Mouse (Mus musculus): Measurements from ENCODE around the gene Runx1.

Runx1 gene

DNA sequence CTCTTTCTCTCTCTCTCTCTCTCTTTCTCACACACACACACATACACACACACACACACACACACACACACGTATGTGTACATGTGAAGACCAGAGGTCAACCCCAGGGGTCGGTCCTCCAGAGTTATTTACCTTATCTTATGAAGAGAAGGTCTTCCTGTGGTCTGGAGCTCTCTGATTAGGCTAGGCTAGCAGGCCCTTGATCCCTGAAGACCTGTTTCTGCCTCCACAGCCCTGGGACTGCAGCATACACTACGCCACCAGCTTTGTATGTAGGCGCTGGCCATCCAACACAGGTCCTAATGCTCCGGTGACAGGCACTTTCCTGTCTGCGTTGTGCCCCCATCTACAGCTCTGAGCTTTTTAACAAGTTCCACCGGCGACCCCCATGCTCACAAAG lies 72.8 kb downstream of the Runx1 start:
- intact Hi-C loops (cut with DNase I), result no loop called here

DNA sequence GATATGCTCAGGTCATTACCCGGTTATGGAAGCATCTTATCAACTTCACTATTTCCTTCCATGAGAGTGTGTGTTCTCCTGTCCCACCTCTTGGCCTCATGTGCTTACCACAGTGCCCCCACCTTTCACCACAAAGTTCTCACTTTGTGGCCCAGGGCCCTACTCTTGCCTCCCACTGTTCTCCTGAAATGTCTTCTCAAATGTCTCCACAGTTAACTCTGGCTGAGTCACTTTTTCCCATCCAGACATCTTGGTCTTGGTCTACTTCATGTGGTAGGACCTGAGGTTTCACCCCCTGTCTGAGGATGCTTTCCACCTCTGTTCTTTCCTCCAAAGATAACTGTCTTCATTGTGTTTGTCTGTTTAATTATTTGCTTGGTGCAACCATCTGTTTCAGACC lies 77.7 kb downstream of the Runx1 start:
- intact Hi-C loops (cut with DNase I), result no loop called here

DNA sequence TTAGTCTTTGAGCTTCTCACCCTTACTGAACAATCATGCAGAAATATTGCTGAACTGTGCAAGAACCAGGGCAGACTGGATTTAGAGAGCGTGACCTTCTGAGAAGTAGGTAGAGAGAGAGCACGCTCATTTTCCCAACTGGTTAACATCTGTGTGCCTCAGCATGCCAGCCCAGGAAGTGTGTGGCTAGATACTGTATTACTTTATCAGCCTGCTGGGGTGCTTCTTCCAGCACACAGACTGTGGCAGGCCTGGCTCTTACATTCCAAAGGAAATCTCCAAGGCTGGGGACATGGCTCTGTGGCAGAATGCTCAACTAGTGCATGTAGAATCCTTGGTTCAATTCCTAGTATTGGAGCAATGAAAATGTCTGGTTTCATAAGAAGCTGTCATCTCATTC lies 78.9 kb downstream of the Runx1 start:
- intact Hi-C loops (cut with DNase I), result no loop called here

DNA sequence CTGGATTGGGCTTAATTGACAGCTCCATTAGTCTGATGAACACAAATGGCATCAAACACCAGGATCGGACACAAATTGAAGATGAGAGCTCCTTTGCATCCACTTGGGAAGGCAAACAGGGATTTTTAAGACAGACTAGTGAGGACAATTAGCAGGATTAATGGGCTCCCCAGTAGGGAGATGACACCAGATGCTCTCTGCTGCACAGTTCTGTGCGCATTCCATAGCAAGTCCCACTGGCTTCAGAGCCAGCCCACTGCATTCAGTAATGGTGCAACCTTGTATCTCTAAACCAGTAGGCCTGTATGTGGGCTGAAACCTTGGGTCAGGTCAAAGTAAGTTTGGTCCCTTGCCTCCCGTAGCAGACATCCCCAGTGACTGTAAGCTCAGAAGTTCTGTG lies 80.7 kb downstream of the Runx1 start:
- intact Hi-C loops (cut with DNase I), result no loop called here

DNA sequence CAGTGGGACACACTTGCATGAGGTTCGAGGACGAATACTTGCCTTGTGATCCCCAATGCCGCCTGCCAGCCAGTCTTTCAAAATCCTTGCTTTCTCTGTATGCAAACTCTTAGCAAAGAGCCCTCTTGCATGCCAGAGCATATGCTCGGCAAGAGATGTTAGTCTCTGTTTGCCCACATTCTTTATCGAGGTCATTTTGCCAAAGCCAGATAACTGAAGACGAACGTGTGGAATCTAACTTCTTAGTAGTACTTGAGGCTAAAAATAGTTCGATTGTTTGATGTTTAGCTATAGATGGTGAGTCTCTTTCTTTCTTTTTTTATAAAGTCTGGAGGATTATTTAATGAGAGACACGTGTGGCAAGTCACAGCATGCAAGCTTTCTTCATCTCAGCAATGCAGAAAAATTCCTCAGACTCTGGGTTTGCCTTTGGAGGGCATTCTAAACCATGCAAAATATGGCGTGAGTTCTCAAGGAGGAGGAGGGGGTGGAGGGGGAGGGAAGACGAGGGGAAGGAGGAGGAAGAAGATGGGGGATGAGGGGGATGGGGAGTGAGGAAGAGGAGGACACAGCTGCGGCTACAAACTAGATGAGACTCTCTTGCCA lies 81.7 kb downstream of the Runx1 start:
- intact Hi-C loops (cut with DNase I), result no loop called here

DNA sequence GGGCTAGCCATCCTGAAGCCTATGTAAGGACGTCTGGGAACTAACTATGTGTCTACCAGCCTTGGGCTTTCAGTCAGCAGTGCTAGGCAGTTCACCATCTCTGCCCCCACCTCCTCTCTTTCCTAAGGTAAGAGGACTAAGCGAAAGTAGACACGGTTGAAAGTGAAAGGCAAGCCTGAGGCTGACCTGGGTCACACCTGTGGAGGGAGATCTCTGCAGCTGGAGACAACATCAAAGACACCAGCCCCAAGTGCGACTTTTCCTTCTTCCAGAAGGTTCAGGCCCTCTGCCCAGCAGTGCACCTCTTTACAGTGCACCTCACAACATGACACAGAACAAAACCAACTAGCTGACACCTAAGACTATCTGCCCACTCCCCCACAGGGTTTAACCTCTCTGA lies 82.2 kb downstream of the Runx1 start:
- intact Hi-C loops (cut with DNase I), result no loop called here

DNA sequence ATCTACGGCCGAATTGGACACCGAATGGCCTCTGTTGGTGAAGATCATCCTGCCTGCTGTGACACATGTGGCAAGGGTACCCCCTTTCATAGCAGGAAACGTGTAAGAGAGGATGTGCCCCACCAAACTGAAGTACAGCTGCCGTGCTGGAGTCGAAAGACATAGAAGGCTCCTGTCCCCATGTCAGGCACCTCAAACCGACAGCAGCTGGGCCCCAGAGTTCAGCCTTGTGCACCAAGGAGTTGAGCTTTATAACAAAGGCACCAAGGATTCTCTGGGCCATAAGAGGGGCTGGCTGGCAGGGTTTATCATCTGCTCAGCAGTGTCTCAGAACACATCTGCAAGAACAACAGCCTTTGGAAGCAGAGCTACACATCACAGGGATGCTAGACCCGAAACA lies 84.6 kb downstream of the Runx1 start:
- intact Hi-C loops (cut with DNase I), result no loop called here

DNA sequence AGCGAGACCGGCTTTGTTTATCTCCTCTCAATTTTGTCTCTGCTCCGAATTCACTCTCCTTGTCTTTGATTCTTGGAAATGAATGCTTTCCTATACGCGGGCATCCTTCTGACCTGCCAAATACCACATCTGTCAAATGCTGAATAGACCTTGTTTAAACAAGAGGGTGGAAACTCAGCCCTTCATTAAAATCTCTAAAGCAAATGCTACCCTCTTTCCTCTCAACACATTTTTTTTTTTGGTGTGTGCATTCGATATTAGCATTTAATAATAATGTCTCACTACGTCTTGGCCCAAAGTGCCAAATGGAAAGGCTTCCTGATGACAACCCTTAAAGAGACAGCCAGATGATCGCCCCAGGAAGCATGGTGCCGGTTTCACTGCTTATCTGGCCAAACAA lies 85.4 kb downstream of the Runx1 start:
- intact Hi-C loops (cut with DNase I), result no loop called here

DNA sequence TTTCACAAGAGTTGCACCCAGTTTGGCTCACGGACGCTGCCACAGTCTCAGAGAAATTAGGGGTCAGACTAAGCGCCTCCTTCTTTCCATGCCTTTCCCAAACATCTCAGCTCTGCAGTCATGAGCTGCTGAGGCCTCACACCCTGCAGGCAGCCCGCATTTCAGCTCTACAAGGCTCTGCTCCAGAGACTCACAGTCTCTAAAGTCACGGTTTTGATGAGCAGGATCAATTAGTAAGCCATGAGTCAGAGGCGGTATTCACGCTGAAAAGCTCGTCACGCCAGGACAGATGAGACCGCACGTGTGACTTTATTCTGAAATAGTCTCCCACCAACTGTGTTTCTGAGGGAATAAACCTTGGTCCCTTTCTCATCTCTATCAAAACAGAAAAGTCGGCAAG lies 86.0 kb downstream of the Runx1 start:
- intact Hi-C loops (cut with DNase I), result no loop called here

DNA sequence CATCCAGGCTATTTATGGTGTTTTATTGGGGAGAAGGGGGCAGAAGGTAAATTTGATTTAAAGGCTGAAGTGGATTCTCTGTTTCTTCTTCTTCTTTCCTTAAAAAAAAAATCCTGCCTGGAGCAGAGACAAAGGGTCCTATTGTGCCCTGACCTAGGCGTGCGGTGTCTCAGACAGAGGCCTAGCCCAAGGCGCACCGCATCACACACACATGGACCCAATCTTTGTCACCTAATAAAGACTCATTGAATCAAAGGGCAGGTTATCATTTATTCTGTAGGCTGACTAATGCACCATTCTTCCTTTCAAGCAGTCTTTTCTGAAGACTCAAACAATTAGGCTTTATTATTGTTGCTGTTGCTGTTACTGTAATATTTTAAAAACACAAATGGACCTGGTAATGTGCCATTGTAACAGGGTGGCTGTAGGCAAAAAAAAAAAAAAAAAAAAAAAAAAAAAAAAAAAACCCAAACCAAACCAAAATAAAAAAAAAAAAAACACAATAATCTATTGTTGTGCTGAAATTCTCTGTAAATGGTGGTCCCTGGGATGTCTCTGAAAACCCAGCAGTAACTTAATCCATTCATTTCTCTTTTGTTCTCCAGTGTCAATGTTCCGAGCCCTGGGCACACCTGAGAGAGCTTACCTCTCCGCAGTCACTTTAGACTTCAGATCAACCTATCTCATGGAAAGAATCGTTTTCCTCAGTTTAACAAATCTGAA lies 86.7 kb downstream of the Runx1 start:
- intact Hi-C loops (cut with DNase I), result no loop called here

DNA sequence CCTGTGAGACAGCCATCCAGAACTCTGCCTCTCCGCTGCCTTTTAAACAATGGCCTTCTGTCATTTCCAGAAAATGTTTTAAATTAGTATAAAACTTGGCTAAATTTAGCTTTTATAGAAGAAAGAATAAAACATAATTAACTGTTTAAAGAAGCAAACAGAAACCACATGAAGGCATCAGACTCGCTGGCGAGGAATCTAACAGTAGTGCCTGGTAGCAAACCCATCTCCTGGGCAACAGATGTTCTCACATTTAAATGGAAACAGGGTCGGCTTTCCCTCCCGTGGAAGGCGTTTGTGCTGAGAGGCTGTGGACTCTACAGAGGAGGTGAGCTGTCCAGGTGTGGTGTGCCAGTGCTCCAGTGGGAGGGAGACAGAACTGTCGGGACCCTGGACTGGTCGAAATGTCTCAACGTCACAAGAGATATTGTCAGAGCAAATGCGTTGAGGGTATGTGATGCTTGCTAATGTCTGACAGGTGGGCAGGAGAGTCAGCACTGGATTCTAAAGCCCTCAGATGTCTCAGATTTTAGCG lies 87.4 kb downstream of the Runx1 start:
- intact Hi-C loops (cut with DNase I), result no loop called here

DNA sequence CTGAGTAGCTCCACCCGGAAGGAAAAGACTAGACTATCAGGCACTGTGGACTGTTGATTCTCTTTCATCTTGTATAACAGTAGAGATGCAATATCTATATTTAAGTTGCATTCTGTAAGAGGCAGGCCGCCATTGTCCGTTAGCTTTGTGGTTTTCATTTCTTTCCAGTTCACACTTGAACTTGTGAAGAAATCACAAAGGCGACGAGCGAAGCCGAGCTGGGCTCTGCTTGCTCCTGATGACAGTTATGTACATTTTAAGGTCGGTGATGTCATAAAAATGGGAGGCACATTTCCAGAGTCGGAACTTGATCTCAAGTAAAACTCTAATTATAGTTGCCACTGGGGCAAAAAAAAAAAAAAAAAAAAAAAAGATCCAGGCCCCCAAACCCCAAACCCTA lies 99.1 kb downstream of the Runx1 start:
- intact Hi-C loops (cut with DNase I), result no loop called here

DNA sequence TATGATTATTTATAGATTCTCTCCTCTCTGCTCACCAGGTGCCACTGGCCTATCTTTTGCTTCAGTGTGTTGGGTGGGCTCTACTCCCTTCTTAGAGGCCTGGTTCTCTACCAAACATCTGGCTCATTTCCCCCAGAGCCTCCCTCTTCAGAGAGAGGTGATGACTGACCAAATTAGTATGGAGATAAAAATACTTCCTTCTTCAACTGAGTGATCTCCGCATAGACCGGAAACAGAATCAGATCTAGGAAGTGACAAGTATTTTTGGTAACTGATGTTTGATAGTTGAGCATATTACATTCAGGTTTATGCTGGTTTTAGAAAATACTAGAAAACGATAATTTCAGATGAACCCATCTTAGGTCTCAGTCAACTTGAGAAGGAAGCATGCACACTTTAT lies 101.4 kb downstream of the Runx1 start:
- intact Hi-C loops (cut with DNase I), result no loop called here

DNA sequence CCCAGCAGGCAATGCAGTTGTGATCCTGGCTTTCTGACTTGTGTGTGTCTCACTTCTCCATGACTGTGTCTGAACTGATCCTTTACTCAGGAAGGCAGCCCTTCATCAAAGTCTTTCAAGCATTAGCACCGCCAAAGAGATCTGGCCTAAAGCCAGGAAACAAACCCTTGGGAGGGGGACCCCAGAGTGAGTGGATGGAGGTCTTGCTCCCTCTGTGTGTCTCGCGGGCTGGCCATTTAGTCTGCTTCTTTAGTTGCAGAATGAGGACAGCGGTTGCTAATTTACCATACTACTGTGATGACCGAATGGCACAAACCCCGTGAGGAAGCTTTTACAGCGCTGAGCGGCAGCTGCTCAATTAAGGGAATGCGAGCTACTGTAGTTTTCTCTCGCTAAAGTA lies 105.3 kb downstream of the Runx1 start:
- intact Hi-C loops (cut with DNase I), result no loop called here

DNA sequence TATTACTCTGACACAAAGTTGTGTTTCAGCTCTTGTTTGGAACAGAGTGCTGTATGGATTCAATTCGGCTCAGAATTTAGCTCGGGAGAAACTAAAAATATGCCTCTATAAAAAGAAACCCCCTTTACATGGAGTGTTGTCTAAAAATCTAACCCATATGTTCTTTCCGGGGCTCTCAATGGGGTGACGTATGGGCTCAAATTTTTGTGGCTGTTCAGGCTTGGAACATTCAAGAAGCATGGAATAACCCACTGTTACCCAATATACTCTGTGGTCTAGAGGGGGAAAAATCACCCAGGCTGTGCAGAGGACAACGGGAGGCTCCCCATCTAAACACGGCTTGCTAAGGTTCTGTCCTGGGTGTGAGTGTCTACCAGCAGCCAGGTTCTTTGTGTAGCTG lies 106.2 kb downstream of the Runx1 start:
- intact Hi-C loops (cut with DNase I), result no loop called here

DNA sequence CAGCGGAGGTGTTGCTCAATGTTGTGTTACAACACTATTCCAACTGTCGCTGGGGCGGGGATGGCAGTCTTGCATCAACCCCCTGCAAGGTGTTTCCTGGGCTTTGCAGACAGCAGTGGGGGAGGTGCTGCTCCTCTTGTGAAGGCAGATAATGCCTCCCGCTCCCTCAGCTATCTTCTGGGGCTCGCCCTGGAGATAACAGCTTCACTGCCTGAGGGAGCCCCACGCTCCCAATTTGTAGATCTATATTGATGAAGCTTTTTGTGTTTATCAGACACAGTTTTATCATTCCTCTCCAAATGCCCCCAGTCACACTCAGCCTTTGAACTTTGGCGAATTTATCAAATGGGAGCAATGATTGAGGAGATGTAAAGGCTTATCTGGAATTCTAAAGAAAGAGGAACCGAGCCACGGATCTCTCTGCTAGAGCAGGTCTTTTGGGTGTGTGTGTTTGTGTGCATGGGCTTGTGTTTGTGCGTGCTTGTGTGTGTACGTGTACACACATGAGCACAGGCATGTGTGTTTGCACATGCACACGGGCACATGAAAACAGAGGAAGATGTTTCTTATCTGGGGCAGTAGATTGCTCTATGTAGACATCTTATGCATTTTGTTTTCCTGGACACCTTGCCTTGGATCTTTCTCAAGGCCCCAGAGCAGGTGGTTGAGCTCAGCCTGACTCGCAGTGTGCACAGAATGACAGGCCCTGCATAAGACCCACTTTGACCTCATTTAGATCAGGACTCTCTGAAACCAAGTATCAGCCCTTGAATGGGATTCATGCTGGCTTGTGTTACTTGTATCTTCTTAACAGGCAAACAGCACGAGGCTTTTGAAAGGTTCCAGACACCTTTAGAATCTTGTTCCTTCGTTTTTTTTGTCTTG lies 110.1 kb downstream of the Runx1 start:
- intact Hi-C loops (cut with DNase I), result no loop called here

DNA sequence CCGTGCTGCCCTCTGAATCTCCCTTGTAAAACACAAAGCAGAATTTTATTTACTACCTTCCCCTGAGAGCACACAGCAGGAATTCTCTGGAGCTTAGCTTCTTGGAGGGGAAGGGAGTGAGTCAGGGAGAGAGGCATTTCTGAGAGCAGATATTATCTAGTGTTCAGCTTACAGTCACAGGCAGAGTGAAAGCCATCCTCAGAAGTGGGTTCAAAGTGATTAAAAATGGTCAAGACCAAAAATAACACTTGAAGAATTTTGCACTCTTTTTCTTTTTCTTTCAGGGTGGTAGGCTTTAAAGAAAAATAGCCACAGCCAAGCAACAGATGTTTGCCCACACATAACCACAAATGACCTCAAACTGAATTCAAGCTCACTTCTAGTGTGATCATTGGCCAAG lies 115.8 kb downstream of the Runx1 start:
- intact Hi-C loops (cut with DNase I), result no loop called here

DNA sequence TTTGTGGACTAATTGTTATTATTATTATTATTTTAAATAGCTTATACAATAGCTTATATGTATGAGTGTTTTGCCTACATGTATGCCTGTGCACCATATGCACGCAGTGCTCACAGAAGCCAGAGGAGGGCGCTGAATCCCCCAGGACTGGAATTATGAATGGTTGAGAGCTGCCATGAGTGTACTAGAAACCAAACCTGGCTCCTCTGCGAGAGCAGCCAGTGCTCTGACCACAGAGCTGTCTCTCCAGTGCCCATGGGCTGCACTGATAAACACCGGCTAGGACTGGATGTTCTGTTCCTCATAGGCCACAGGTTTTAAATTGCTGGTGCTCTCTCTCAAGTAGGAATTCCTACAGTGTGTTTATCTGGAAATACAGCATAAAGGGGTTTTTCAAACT lies 117.2 kb downstream of the Runx1 start:
- intact Hi-C loops (cut with DNase I), result no loop called here

DNA sequence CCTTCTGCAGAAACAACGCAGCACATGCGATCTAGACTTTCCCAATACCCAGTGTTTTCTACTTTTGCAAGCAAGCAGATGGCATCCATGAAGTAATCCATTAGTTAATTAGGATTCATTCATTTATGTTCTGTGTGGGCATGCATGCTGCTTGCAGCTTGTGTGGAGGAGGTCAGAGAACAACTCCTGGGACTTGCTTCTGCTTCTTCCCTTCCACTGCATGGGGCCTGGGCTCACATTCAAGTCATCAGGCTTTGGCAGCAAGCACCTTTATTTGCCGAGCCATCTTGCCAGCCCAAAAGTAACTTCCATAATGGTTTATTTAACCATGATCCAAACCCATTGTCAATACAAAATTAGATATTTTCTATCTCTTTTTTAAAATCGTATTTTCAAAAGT lies 118.2 kb downstream of the Runx1 start:
- intact Hi-C loops (cut with DNase I), result no loop called here

DNA sequence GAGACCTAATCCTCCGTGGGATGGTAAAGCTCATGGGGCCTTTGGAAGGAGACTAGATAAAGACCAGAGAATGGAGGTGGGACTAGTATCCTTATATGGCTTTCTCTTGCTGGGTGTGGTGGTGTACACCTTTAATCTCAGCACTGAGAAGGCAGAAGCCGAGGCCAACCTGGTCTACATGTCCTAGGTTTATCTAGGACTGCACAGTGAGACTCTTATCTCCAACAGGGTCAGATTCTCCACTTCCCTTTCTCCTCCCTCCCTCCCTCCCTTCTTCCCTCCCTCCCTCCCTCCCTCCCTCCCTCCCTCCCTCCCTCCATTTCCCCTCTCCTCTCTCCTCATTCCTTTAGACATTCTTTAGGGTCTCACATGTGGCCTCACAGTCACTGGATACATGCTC lies 118.8 kb downstream of the Runx1 start:
- intact Hi-C loops (cut with DNase I), result no loop called here

DNA sequence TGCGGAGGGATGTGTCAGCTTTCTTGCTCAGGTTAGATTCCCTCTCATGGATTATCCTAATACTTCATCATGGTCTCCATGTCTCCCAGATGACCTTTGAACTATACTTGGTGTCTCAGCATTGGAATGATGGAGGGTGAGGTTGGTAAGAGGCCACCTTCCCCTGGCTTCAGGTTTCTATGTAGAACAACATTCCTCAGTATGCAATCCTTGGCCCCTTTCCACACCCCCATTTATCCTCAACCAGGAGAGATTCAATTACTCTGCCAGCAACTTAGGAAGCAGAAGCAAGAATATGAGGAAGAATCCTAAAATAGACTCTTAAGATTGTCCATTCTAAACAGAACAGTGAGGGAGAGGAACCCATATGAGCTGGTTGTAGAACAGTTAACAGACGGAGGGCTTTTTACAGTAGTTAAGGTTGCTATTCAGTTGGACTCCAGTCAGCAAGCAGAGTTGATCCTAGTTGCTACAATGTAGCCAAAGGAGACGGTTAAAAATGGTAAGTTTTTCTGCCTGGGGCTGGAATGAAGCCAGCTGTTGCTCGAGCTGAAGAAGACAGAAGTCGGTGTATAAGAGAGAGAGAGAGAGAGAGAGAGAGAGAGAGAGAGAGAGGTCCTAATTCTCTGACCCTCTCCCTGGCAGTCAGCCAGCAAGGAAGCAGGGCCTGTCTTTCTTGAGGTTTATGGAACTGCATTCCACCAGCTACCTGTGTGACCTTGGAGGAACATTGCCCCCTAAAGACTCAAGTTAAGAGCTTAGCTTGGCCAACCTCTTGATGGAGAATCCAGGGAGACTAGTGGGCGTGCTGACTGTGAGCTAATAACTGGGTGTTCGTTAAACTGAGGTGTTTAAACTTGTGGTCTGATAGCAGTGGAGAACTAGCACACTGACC lies 120.1 kb downstream of the Runx1 start:
- intact Hi-C loops (cut with DNase I), result no loop called here
